Mouse (Mus musculus) stomach, embryonic 14.5 days (tissue): ENCODE data around the gene Gad1. TPM values are rescaled to one million over a fixed set of nuclear protein-coding genes. Genes with fewer than 3 reads are reported as not detected.

Source experiments
- ATAC-seq: fragments of 200-750 bp; cut with Nextera tagmentation; 2 replicates; pipeline ENCODE4 v1.8.0; 2017; ENCODE audit warnings: low read depth, moderate TSS enrichment; ENCODE audit not compliant: insufficient number of reproducible peaks, insufficient read depth, low FRiP score
- H3K27ac ChIP-seq: fragments of 300-500 bp; sonication (generic); 2 replicates; pipeline ENCODE4 v1.5.1; 2014; ENCODE audit warnings: mild to moderate bottlenecking, low read length, moderate library complexity, mixed read lengths
- H3K27me3 ChIP-seq: fragments of 300-500 bp; sonication (generic); 2 replicates; pipeline ENCODE4 v1.6.1; 2014; ENCODE audit warnings: low read length, control low read depth, mixed read lengths; ENCODE audit not compliant: control insufficient read depth, insufficient read depth
- H3K36me3 ChIP-seq: fragments of 300-500 bp; sonication (generic); 2 replicates; pipeline ENCODE4 v1.6.1; 2014; ENCODE audit warnings: mild to moderate bottlenecking, control low read depth, low read length, moderate library complexity, mixed read lengths; ENCODE audit not compliant: control insufficient read depth, insufficient read depth
- H3K4me1 ChIP-seq: fragments of 300-500 bp; sonication (generic); 2 replicates; pipeline ENCODE4 v1.6.1; 2014; ENCODE audit warnings: low read length, control low read depth, mixed read lengths; ENCODE audit not compliant: control insufficient read depth, insufficient read depth
- H3K4me2 ChIP-seq: fragments of 300-500 bp; sonication (generic); replicated peaks from 2 replicates; pipeline ENCODE4 v1.6.1; 2014; ENCODE audit warnings: low read depth, low read length, control low read depth
- H3K4me3 ChIP-seq: fragments of 300-500 bp; sonication (generic); 2 replicates; pipeline ENCODE4 v1.5.1; 2014; ENCODE audit warnings: low read depth, low read length, control low read depth
- H3K9ac ChIP-seq: fragments of 300-500 bp; sonication (generic); replicated peaks from 2 replicates; pipeline ENCODE4 v1.6.1; 2014; ENCODE audit warnings: low read depth, mild to moderate bottlenecking, control low read depth, low read length, moderate library complexity, mixed read lengths
- H3K9me3 ChIP-seq: fragments of 300-500 bp; sonication (generic); 2 replicates; pipeline ENCODE4 v1.6.1; 2016; ENCODE audit warnings: low read depth, low read length, control low read depth; ENCODE audit not compliant: control insufficient read depth
- WGBS: fragments of 180-500 bp; shearing (Covaris S2); extraction: QIAGEN DNeasy Blood & Tissue Kit; methylation state at CpG from one replicate; pipeline ENCODE4 v1.1.7; 2014; 5-methylcytosine and 5-hydroxymethylcytosine counted together
- polyA plus RNA-seq: library from polyadenylated mRNA; unstranded; fragments of >200 nt; fragmentation: Nextera tagmentation; extraction: Ambion mirVana; gene quantifications from 2 replicates; pipeline ENCODE4 v1.2.1, GENCODE M21; 2014

Gene Gad1
- polyA plus RNA-seq, 1 experiment from 2014 or later, result 0.30 TPM

DNA sequence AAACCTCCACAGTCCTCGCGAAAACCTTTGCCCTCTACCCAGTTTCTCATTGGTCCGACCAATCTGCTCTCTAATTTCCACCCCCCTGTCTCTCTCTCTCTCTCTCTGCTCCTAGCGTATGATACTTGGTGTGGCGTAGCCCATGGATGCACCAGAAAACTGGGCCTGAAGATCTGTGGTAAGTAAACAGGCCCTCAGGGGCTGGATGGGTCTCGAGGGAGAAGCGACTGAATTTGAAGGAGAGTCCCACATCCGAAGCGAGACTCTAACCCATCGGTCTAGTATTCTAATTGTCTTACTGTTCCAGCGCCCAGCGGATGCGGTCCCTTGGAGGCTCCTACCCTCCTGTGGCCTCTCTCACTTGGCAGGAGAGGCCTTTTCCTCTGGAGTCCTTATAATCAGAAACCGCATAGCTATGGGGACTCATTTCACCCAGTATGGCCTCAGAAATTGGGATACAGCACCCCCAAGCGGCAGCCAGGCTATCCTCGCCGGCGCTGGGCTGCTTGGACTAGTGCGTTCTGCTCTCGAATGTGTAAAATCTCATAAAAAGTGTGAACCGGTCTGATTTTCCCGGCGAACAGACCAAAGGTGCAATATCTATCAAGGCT lies 14.3 kb downstream of the Gad1 start:
- ATAC-seq, result no peak
- no peak overlapping the region for H3K27ac ChIP-seq
- H3K4me3 ChIP-seq, result 0 out of 2 replicates have a peak overlapping the region, but pooled peaks have one; percentile 29
- H3K4me2 ChIP-seq, result peak overlapping the region; percentile 47; the same call in 1 of the 2 replicates
- H3K9ac ChIP-seq, result no peak overlapping the region
- peaks cover 22% of the 10 kb centered on the region; the same call in 1 of the 2 replicates for H3K4me1 ChIP-seq
- 7% methylated on average over 23 of the region's 23 CpGs for WGBS
- H3K36me3 ChIP-seq, result no peaks in the 10 kb centered on the region
- no peaks in the 10 kb centered on the region for H3K9me3 ChIP-seq
- peaks cover 70% of the 10 kb centered on the region for H3K27me3 ChIP-seq

DNA sequence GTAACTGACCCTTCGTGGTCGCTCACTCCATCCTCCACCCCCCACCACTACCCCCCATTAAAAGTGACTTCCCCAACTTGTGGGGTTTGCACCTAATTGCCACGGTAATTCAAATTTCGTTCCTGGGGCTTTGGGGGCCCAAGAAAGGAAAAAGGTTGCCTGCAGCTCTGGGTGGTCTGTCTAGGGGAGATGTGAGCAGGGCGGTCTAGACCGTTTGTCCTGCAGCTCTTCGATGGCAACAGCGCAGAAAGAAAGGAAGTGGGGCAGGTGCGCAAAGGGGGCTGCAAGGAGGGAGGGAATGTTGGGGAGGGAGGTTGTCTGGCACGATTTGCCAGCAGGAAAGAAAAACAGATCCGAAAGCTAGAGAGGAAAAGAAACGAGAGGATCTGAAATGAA lies 14.8 kb downstream of the Gad1 start:
- no peak for ATAC-seq
- Histone ChIP-seq H3K36me3 (no peaks in the 10 kb centered on the region), H3K9ac (no peak overlapping the region), H3K27me3 (peaks cover 67% of the 10 kb centered on the region), H3K4me1 (peaks cover 19% of the 10 kb centered on the region; the same call in 1 of the 2 replicates), H3K4me2 (peak overlapping the region; percentile 47), H3K4me3 (peak overlapping the region; percentile 29; the same call in 1 of the 2 replicates), H3K27ac (no peak overlapping the region), H3K9me3 (no peaks in the 10 kb centered on the region)
- under 1% methylated on average over 12 of the region's 12 CpGs for WGBS

DNA sequence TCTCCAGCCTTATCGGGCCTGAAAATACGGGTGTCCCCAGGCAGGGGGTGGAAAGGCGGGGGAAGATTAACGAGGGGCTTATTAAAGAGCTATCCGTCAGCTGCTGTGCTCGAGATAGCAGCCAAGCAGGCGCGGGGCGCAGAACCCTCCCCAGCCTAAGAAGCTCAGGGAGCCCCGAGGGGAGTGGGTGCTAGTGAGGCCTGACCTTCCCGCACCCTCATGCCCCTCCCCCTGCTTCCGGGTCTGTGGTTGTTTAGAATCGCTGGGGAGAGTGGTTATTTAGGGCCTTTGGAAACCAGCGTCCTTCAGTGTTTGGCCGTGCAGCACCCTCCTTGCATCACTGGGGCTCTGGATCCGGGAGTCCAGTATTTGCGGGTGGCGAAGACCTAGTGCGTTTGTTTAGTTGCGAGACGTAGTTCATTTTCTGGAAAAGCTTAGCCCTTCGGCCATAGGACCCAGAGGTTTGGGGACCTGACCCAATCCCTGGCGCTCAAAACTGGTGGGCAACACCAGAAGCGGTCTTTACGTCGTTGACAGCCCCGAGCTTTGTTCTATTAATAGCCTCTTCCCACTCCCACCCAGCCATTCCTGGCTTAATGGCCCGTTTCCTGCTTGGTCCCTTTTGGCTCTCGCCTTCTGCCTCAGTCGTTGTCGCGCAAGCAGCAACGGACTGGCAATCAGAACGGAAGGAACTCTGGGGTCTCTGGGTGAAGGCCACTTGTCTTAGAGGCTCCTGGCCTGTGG lies 15.5 kb downstream of the Gad1 start:
- Histone ChIP-seq H3K27me3 (peaks cover 61% of the 10 kb centered on the region), H3K4me2 (peak overlapping the region; percentile 47), H3K36me3 (no peaks in the 10 kb centered on the region), H3K4me3 (peak overlapping the region; percentile 29; the same call in 1 of the 2 replicates), H3K4me1 (peaks cover 19% of the 10 kb centered on the region; the same call in 1 of the 2 replicates), H3K27ac (no peak overlapping the region), H3K9ac (no peak overlapping the region), H3K9me3 (no peaks in the 10 kb centered on the region)
- 0 out of 2 replicates have a peak, but pooled peaks have one; percentile 29 for ATAC-seq
- WGBS, result under 1% methylated on average over 34 of the region's 34 CpGs

DNA sequence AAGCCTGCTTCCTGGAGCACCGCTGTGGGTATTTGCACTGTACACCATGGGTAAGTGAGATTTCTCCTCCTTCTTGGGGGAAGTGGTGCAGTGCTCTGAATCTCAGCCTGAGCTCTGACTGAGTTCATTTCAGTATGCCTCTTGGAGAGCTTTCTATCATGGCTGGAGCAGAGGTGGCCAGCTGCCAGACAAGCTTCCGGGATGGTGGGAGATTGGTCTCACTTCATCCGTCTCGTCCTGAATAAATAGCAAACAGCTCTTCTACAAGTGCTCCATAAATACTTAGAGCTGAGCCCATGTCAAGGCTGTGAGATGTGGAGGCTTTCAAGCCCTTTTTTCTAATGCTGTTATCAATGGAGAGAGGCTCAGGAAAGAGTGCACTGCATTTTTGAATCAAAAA lies 18.8 kb downstream of the Gad1 start:
- no peak for ATAC-seq

DNA sequence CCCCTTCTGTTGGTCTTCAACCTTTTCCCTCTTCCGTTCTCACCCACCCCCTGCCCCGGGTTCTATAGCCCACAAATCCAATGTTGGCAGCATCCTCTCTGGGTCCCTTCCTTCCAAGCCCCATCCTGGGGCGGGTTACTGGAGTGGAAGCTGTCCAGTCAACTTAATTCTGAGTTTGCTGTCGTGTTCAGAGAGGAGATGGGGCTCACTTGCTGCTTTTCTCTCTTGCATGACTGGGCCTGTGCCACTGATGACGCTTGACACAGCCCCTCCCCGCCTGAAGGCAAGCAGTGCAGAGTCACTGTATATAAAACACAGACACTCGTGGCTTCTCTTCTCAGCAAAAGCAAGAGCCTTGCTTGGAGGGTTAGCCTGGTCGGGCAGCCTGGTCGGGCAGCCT lies 19.4 kb downstream of the Gad1 start:
- Histone ChIP-seq H3K27me3 (peaks cover 22% of the 10 kb centered on the region), H3K4me1 (peaks cover 11% of the 10 kb centered on the region; the same call in 1 of the 2 replicates), H3K4me2 (no peak overlapping the region), H3K9ac (no peak overlapping the region), H3K36me3 (no peaks in the 10 kb centered on the region), H3K4me3 (no peak overlapping the region), H3K9me3 (no peaks in the 10 kb centered on the region), H3K27ac (no peak overlapping the region)
- no peak for ATAC-seq
- 49% methylated on average over 9 of the region's 9 CpGs for WGBS

More for the DNA sequence above, 18.8 kb downstream of the Gad1 start:
- 49% methylated on average over 4 of the region's 4 CpGs for whole genome bisulfite sequencing
- H3K4me3 ChIP-seq, result no peak overlapping the region
- peaks cover 14% of the 10 kb centered on the region; the same call in 1 of the 2 replicates for H3K4me1 ChIP-seq
- peaks cover 28% of the 10 kb centered on the region for H3K27me3 ChIP-seq
- no peaks in the 10 kb centered on the region for H3K36me3 ChIP-seq
- no peak overlapping the region for H3K4me2 ChIP-seq
- no peak overlapping the region for H3K9ac ChIP-seq
- no peaks in the 10 kb centered on the region for H3K9me3 ChIP-seq
- H3K27ac ChIP-seq, result no peak overlapping the region

DNA sequence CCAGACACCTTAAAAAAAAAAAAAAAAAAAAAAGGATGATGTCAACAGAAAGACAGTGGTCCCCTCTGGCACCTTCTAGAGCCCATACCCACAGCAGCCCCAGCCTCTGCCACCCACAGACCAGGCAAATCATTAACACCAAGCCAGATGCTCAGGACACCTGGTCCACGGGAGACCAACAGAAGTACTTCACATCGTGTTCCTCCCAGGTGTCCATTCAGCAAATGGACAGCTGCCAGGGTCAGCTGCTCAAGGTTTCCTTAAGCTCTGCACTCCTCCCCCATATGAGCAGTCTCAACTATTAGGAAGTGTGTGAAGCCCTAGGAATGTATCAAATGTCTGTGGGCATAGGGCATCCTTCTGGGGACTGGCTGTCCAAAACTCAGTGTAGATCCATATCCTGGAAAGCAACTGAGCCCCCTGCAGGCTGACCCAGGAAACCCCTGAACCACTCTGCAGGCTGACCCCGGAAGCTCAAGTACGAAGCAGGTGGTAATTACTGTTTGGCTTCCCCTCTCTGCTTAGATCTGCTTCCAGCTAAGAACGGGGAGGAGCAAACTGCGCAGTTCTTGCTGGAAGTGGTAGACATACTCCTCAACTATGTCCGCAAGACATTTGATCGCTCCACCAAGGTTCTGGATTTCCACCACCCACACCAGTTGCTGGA lies 20.8 kb downstream of the Gad1 start:
- no peak overlapping the region for H3K4me3 ChIP-seq

DNA sequence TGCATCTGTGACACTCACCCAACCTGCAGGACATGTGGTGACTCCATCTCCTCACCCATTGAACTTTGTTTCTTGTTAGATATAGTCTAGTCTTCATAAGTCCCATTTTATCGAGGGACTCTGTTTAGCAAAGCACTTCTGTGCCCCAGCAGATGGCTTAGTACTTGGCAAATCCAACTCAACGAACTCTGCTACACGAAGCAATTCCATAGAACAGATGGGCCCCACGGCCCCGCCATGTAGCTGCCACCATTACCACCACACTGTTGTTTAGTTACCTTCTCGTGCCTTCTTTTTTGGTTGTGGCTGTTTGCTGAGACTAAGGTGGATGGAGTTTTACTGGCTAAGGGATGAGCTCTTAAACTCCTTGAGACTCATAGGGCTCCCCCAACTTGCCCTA lies 35.3 kb downstream of the Gad1 start:
- 90% methylated on average over 6 of the region's 6 CpGs for WGBS
- Histone ChIP-seq H3K36me3 (no peaks in the 10 kb centered on the region), H3K4me1 (no peaks in the 10 kb centered on the region), H3K27ac (no peak overlapping the region), H3K4me2 (no peak overlapping the region), H3K27me3 (no peaks in the 10 kb centered on the region), H3K9me3 (no peaks in the 10 kb centered on the region), H3K4me3 (no peak overlapping the region), H3K9ac (no peak overlapping the region)
- ATAC-seq, result no peak

More for the DNA sequence above, 20.8 kb downstream of the Gad1 start:
- no peak overlapping the region for H3K9ac ChIP-seq
- no peak overlapping the region for H3K4me2 ChIP-seq
- no peaks in the 10 kb centered on the region for H3K4me1 ChIP-seq
- no peak overlapping the region for H3K27ac ChIP-seq
- H3K9me3 ChIP-seq, result no peaks in the 10 kb centered on the region
- WGBS, result 70% methylated on average over 8 of the region's 8 CpGs
- no peaks in the 10 kb centered on the region for H3K36me3 ChIP-seq
- H3K27me3 ChIP-seq, result peaks cover 12% of the 10 kb centered on the region
- no peak for ATAC-seq

DNA sequence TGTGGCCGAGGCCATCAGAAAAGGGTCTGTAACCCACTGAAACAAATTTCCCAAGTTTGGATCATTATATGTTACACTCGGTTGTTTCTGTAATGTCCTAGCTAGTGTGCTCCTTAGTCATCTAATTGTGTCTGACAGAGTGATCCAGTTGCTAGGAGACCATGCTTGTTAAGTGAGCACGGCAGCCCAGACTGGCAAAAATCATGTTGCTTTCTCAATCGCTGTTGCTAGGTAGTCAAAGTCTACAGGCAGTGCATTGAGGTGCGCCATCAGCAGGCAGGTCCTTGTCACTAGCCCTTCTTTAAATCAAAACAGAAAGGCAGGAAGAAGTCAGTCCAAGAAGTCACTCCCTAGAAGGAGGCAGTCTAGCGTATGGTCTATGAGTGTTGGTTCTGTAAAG lies 39.6 kb downstream of the Gad1 start:
- H3K4me1 ChIP-seq, result no peaks in the 10 kb centered on the region
- H3K27me3 ChIP-seq, result no peaks in the 10 kb centered on the region
- H3K36me3 ChIP-seq, result no peaks in the 10 kb centered on the region
- H3K9me3 ChIP-seq, result no peaks in the 10 kb centered on the region
- ATAC-seq, result no peak
- no peak overlapping the region for H3K4me2 ChIP-seq
- WGBS, result 79% methylated on average over 6 of the region's 6 CpGs
- no peak overlapping the region for H3K27ac ChIP-seq
- H3K4me3 ChIP-seq, result no peak overlapping the region
- no peak overlapping the region for H3K9ac ChIP-seq
